Mouse (Mus musculus): Measurements from ENCODE around the gene Ankzf1. TPM values are rescaled to one million over a fixed set of nuclear protein-coding genes. Genes with fewer than 3 reads are reported as not detected.

Gene Ankzf1
- polyA plus RNA-seq, 1 experiment from 2014 or later = 14.9 TPM

GRCm38 (mm10) chr1:75181377-75181870 is 10.5 kb upstream of the Ankzf1 start:
- H3K9me3 ChIP-seq (ENCODE audit: control insufficient read depth, low read length) = no peaks in the 10 kb centered on the region
- DNase-seq (ENCODE audit: low spot score) (no peak), ATAC-seq (ENCODE audit: low FRiP score) (no peak)
- no peak overlapping the region for H3K27ac ChIP-seq (ENCODE audit: low read depth, low read length)
- 81% methylated on average over 4 of the region's 4 CpGs for WGBS
- H3K9ac ChIP-seq (ENCODE audit: low read depth, low read length) = no peak overlapping the region
- H3K36me3 ChIP-seq (ENCODE audit: control insufficient read depth, insufficient read depth, low read length) = peaks cover 7% of the 10 kb centered on the region
- no peak overlapping the region for H3K4me3 ChIP-seq (ENCODE audit: low read depth, low read length)
- peaks cover 3% of the 10 kb centered on the region; the same call in 1 of the 2 replicates for H3K4me1 ChIP-seq (replicated peaks; ENCODE audit: control insufficient read depth, insufficient read depth, low read length)
- H3K4me2 ChIP-seq (replicated peaks; ENCODE audit: low read depth, low read length) = no peak overlapping the region
- no peaks in the 10 kb centered on the region for H3K27me3 ChIP-seq (ENCODE audit: control insufficient read depth, insufficient read depth, low read length)

DNA sequence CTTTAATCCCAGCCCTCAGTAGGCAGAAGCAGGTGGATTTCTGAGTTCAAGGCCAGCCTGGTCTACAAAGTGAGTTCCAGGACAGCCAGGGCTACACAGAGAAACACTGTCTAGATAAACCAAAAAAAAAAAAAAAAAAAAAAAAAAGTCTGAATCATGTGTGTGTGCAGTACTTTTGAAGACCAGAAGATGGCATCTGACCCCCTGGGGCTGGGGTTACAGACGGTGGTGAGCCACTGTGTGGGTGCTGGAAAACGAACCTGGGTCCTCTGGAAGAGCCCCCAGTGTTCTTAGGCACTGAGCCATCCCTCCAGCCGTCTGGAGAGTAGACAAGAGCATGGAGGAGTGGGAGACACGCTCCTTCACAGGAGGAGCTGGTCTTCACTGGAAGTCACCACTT is 9.8 kb upstream of the Ankzf1 start:
- WGBS = 84% methylated on average over 4 of the region's 4 CpGs
- Histone ChIP-seq H3K4me1 (replicated peaks; ENCODE audit: control insufficient read depth, insufficient read depth, low read length) (peaks cover 3% of the 10 kb centered on the region; the same call in 1 of the 2 replicates), H3K4me3 (ENCODE audit: low read depth, low read length) (no peak overlapping the region), H3K27ac (ENCODE audit: low read depth, low read length) (no peak overlapping the region), H3K9ac (ENCODE audit: low read depth, low read length) (no peak overlapping the region), H3K9me3 (ENCODE audit: control insufficient read depth, low read length) (no peaks in the 10 kb centered on the region), H3K27me3 (ENCODE audit: control insufficient read depth, insufficient read depth, low read length) (no peaks in the 10 kb centered on the region), H3K36me3 (ENCODE audit: control insufficient read depth, insufficient read depth, low read length) (peaks cover 6% of the 10 kb centered on the region), H3K4me2 (replicated peaks; ENCODE audit: low read depth, low read length) (no peak overlapping the region)
- ATAC-seq (ENCODE audit: low FRiP score) (no peak), DNase-seq (ENCODE audit: low spot score) (no peak)

GRCm38 (mm10) chr1:75185495-75185894 is 6.5 kb upstream of the Ankzf1 start:
- WGBS = 93% methylated on average over 11 of the region's 11 CpGs
- H3K27ac ChIP-seq (ENCODE audit: low read depth, low read length) = no peak overlapping the region
- no peak for ATAC-seq (ENCODE audit: low FRiP score)
- no peak overlapping the region for H3K9ac ChIP-seq (ENCODE audit: low read depth, low read length)
- no peak overlapping the region for H3K4me3 ChIP-seq (ENCODE audit: low read depth, low read length)
- H3K9me3 ChIP-seq (ENCODE audit: control insufficient read depth, low read length) = no peaks in the 10 kb centered on the region
- H3K27me3 ChIP-seq (ENCODE audit: control insufficient read depth, insufficient read depth, low read length) = no peaks in the 10 kb centered on the region
- no peaks in the 10 kb centered on the region for H3K4me1 ChIP-seq (replicated peaks; ENCODE audit: control insufficient read depth, insufficient read depth, low read length)
- no peak overlapping the region for H3K4me2 ChIP-seq (replicated peaks; ENCODE audit: low read depth, low read length)
- no peak for DNase-seq (ENCODE audit: low spot score)
- H3K36me3 ChIP-seq (ENCODE audit: control insufficient read depth, insufficient read depth, low read length) = peaks cover 4% of the 10 kb centered on the region; the same call in 1 of the 2 replicates

DNA sequence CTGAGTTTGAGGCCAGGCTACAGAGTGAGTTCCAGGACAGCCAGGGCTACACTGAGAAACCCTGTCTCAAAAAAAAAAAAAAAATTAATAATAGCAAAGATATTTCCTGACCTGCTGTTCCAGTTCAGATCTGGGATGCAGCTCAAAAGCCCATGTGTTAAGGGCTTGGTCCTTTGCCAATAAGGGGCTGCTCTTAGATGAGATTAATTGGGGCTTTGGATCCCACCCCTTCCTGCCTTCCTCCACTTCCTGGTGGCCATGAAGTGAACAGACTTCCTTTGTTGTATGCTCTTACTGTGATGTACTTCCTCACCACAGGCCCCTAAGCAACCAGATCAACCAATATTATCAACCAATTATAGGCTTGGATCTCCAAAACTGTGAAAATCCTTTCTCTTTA is 4.8 kb upstream of the Ankzf1 start:
- peaks cover 4% of the 10 kb centered on the region; the same call in 1 of the 2 replicates for H3K36me3 ChIP-seq (ENCODE audit: control insufficient read depth, insufficient read depth, low read length)
- H3K27ac ChIP-seq (ENCODE audit: low read depth, low read length) = no peak overlapping the region

GRCm38 (mm10) chr1:75187914-75188483 is 4.0 kb upstream of the Ankzf1 start:
- H3K9me3 ChIP-seq (ENCODE audit: control insufficient read depth, low read length) = no peaks in the 10 kb centered on the region
- DNase-seq (ENCODE audit: low spot score) (no peak), ATAC-seq (ENCODE audit: low FRiP score) (no peak)
- no peak overlapping the region for H3K27ac ChIP-seq (ENCODE audit: low read depth, low read length)
- H3K4me3 ChIP-seq (ENCODE audit: low read depth, low read length) = no peak overlapping the region
- H3K9ac ChIP-seq (ENCODE audit: low read depth, low read length) = no peak overlapping the region
- H3K27me3 ChIP-seq (ENCODE audit: control insufficient read depth, insufficient read depth, low read length) = no peaks in the 10 kb centered on the region
- H3K4me1 ChIP-seq (replicated peaks; ENCODE audit: control insufficient read depth, insufficient read depth, low read length) = no peaks in the 10 kb centered on the region
- no peaks in the 10 kb centered on the region; the same call in 1 of the 2 replicates for H3K36me3 ChIP-seq (ENCODE audit: control insufficient read depth, insufficient read depth, low read length)
- WGBS = 90% methylated on average over 2 of the region's 2 CpGs
- H3K4me2 ChIP-seq (replicated peaks; ENCODE audit: low read depth, low read length) = no peak overlapping the region

More for the DNA sequence above, 4.8 kb upstream of the Ankzf1 start:
- H3K4me2 ChIP-seq (replicated peaks; ENCODE audit: low read depth, low read length) = no peak overlapping the region
- no peak overlapping the region for H3K9ac ChIP-seq (ENCODE audit: low read depth, low read length)
- no peaks in the 10 kb centered on the region for H3K27me3 ChIP-seq (ENCODE audit: control insufficient read depth, insufficient read depth, low read length)
- no peaks in the 10 kb centered on the region for H3K9me3 ChIP-seq (ENCODE audit: control insufficient read depth, low read length)
- DNase-seq (ENCODE audit: low spot score) = no peak
- H3K4me1 ChIP-seq (replicated peaks; ENCODE audit: control insufficient read depth, insufficient read depth, low read length) = no peaks in the 10 kb centered on the region
- ATAC-seq (ENCODE audit: low FRiP score) = no peak
- H3K4me3 ChIP-seq (ENCODE audit: low read depth, low read length) = no peak overlapping the region

DNA sequence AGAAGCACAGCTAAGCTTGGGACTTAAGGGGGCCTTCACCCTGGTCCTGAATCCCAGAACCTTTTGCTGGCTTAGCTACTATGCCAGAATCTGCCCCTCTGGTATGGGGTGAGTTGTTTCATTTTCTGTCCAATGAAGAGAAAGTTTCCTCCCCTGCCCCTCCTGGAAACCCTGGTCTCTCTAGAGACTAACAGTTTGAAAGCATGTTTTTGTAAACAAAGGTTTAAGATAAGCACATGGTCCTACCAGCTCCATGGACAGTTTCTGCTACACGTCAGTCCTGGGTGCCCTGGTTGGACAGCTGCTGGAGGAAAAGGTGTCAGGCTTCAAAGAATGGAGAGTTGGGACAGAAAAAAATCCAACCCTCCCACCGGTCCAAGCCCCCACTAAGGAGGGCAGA is 1.4 kb upstream of the Ankzf1 start:
- no peak overlapping the region for H3K4me2 ChIP-seq (replicated peaks; ENCODE audit: low read depth, low read length)
- no peak overlapping the region for H3K27ac ChIP-seq (ENCODE audit: low read depth, low read length)
- no peaks in the 10 kb centered on the region for H3K36me3 ChIP-seq (ENCODE audit: control insufficient read depth, insufficient read depth, low read length)
- H3K9ac ChIP-seq (ENCODE audit: low read depth, low read length) = no peak overlapping the region
- H3K4me3 ChIP-seq (ENCODE audit: low read depth, low read length) = no peak overlapping the region
- DNase-seq (ENCODE audit: low spot score) (no peak), ATAC-seq (ENCODE audit: low FRiP score) (no peak)
- no peaks in the 10 kb centered on the region for H3K4me1 ChIP-seq (replicated peaks; ENCODE audit: control insufficient read depth, insufficient read depth, low read length)
- H3K27me3 ChIP-seq (ENCODE audit: control insufficient read depth, insufficient read depth, low read length) = no peaks in the 10 kb centered on the region
- no peaks in the 10 kb centered on the region for H3K9me3 ChIP-seq (ENCODE audit: control insufficient read depth, low read length)
- WGBS = 73% methylated on average over 2 of the region's 2 CpGs

DNA sequence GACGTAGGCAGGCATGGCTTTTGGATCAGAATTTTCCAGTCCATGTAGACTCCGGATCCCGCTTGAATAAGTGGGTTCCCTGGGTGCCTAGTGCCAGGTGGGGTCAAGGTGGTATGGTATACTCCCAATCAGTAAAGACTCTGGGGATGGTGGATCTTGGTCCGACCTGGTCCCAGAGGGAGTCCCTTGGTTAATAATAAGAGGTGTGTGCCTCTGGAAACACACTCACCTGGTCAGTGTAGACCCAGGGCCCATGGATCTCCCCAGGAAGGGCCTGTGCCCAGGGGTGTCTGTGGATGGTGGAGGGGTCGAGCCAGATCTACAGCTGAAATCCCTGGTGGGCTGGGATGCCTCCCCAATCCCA is 711 bp upstream of the Ankzf1 start:
- no peaks in the 10 kb centered on the region for H3K27me3 ChIP-seq (ENCODE audit: control insufficient read depth, insufficient read depth, low read length)
- H3K4me2 ChIP-seq (replicated peaks; ENCODE audit: low read depth, low read length) = peak overlapping the region; percentile 95
- WGBS = 43% methylated on average over 5 of the region's 5 CpGs
- H3K36me3 ChIP-seq (ENCODE audit: control insufficient read depth, insufficient read depth, low read length) = no peaks in the 10 kb centered on the region
- DNase-seq (ENCODE audit: low spot score) (no peak), ATAC-seq (ENCODE audit: low FRiP score) (no peak)
- peak overlapping the region; percentile 87 for H3K9ac ChIP-seq (ENCODE audit: low read depth, low read length)
- no peaks in the 10 kb centered on the region for H3K4me1 ChIP-seq (replicated peaks; ENCODE audit: control insufficient read depth, insufficient read depth, low read length)
- H3K9me3 ChIP-seq (ENCODE audit: control insufficient read depth, low read length) = no peaks in the 10 kb centered on the region
- peak overlapping the region; percentile 78 for H3K4me3 ChIP-seq (ENCODE audit: low read depth, low read length)
- peak overlapping the region; percentile 90 for H3K27ac ChIP-seq (ENCODE audit: low read depth, low read length)

GRCm38 (mm10) chr1:75192452-75192851 is 501 bp downstream of the Ankzf1 start:
- peak overlapping the region; percentile 95 for H3K4me2 ChIP-seq (replicated peaks; ENCODE audit: low read depth, low read length)
- ATAC-seq (ENCODE audit: low FRiP score) = peak; percentile 23; the same call in 1 of the 2 replicates

DNA sequence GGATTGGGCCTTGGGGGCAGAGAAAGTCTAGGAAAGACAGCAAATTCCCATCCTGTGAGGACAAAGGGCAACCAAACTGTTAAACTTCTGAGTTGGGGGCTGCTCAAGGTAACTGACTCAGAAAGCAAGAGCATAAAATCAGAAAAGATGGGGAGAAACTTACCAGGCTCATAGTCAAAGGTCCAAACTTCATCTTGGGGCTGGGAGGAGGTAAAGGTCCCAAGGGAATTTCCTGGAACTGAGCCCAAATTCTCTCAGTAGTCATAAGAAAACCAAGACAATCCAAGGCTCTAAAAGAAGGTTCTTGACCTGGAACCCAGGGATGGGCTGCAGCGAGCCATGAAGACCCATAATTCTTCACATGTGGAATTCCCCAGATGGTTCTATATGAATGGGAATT is 9.3 kb downstream of the Ankzf1 start:
- no peak overlapping the region for H3K4me2 ChIP-seq (replicated peaks; ENCODE audit: low read depth, low read length)
- 91% methylated on average over 1 of the region's 1 CpGs for WGBS
- no peaks in the 10 kb centered on the region for H3K9me3 ChIP-seq (ENCODE audit: control insufficient read depth, low read length)
- no peaks in the 10 kb centered on the region for H3K27me3 ChIP-seq (ENCODE audit: control insufficient read depth, insufficient read depth, low read length)
- H3K27ac ChIP-seq (ENCODE audit: low read depth, low read length) = no peak overlapping the region
- no peak overlapping the region for H3K4me3 ChIP-seq (ENCODE audit: low read depth, low read length)
- H3K9ac ChIP-seq (ENCODE audit: low read depth, low read length) = no peak overlapping the region
- no peak for ATAC-seq (ENCODE audit: low FRiP score)
- H3K4me1 ChIP-seq (replicated peaks; ENCODE audit: control insufficient read depth, insufficient read depth, low read length) = no peaks in the 10 kb centered on the region
- no peak for DNase-seq (ENCODE audit: low spot score)
- no peaks in the 10 kb centered on the region for H3K36me3 ChIP-seq (ENCODE audit: control insufficient read depth, insufficient read depth, low read length)

More at GRCm38 (mm10) chr1:75192452-75192851, 501 bp downstream of the Ankzf1 start:
- DNase-seq (ENCODE audit: low spot score) = no peak
- 1% methylated on average over 19 of the region's 19 CpGs for WGBS
- no peaks in the 10 kb centered on the region for H3K4me1 ChIP-seq (replicated peaks; ENCODE audit: control insufficient read depth, insufficient read depth, low read length)
- H3K36me3 ChIP-seq (ENCODE audit: control insufficient read depth, insufficient read depth, low read length) = no peaks in the 10 kb centered on the region
- peak overlapping the region; percentile 78 for H3K4me3 ChIP-seq (ENCODE audit: low read depth, low read length)
- H3K9me3 ChIP-seq (ENCODE audit: control insufficient read depth, low read length) = no peaks in the 10 kb centered on the region
- peak overlapping the region; percentile 85 for H3K9ac ChIP-seq (ENCODE audit: low read depth, low read length)
- peak overlapping the region; percentile 76 for H3K27ac ChIP-seq (ENCODE audit: low read depth, low read length)
- H3K27me3 ChIP-seq (ENCODE audit: control insufficient read depth, insufficient read depth, low read length) = no peaks in the 10 kb centered on the region

Data from hindbrain, embryonic 11.5 days (tissue).